8 mouse cellular contexts compared by ENCODE assay signal in genomic region chr9:109098969-109099368, GRCm38 (mm10). TPM values are rescaled to one million over a fixed set of nuclear protein-coding genes. Genes with fewer than 3 reads are reported as not detected.
A peak's percentile ranks its signal among the peaks of the same experiment; 100 is the strongest.
DNase-seq lines count a peak whose midpoint lies in the region; ATAC-seq and TF ChIP-seq lines count a peak whose summit lies in the region.

No protein-coding gene starts in this region.

- no peak overlapping the region for H3K4me3 ChIP-seq in stomach, postnatal 0 days (ENCODE audit: low read depth, low read length)

- intact Hi-C loops in heart, postnatal 14 days (cut with DNase I) = no loop called here

- no peak for TF ChIP-seq POLR2A in brain, embryonic 14.5 days (IDR thresholded peaks at IDR 0.05; ENCODE audit: borderline replicate concordance, extremely low read depth, insufficient read depth, insufficient read length, poor library complexity, severe bottlenecking)

- no peak for TF ChIP-seq CTCF in brain, embryonic 14.5 days (IDR thresholded peaks at IDR 0.05; ENCODE audit: borderline replicate concordance, extremely low read depth, insufficient read depth, insufficient read length)
- no peak for TF ChIP-seq CTCF in stomach, postnatal 0 days (IDR thresholded peaks at IDR 0.05; ENCODE audit: low read depth)

- no peak for TF ChIP-seq EP300 in stomach, postnatal 0 days (optimal IDR thresholded peaks at IDR 0.05)

- no peaks in the 10 kb centered on the region for H3K36me3 ChIP-seq in stomach, postnatal 0 days (ENCODE audit: control insufficient read depth, insufficient read depth, low read length)

- H3K4me1 ChIP-seq in stomach, postnatal 0 days (replicated peaks; ENCODE audit: control insufficient read depth, insufficient read depth) = peaks cover 20% of the 10 kb centered on the region

- ATAC-seq in stomach, postnatal 0 days (ENCODE audit: low FRiP score, low TSS enrichment) = no peak

- no peaks in the 10 kb centered on the region for H3K27me3 ChIP-seq in stomach, postnatal 0 days (ENCODE audit: control insufficient read depth, insufficient read depth, low read length)

- H3K4me2 ChIP-seq in stomach, postnatal 0 days (replicated peaks; ENCODE audit: low read depth) = 0 out of 2 replicates have a peak overlapping the region, but pooled peaks have one; percentile 2

- 0 out of 2 replicates have a peak overlapping the region, but pooled peaks have one; percentile 35 for H3K27ac ChIP-seq in stomach, postnatal 0 days (replicated peaks)

- peak; percentile 42 for DNase-seq in NIH3T3 (ENCODE audit: low read depth)
- peak; percentile 76 for DNase-seq in brain, embryonic 14.5 days (ENCODE audit: low read depth)
- peak; percentile 70 to 79 for DNase-seq in heart, postnatal 14 days
- peak; percentile 36 to 54 for DNase-seq in layer of hippocampus, adult 18-20 months (ENCODE audit: low spot score in 2 of 2)
- DNase-seq in lung, postnatal 14 days = peak; percentile 80
- peak; percentile 71 for DNase-seq in stomach, postnatal 0 days (ENCODE audit: low spot score)
- no peak for DNase-seq in spleen, postnatal 10 days (ENCODE audit: low spot score in 2 of 2)
- no peak for DNase-seq in cerebellum, adult 8-10 months

- 14% methylated on average over 6 of the region's 6 CpGs for WGBS in stomach, postnatal 0 days

- H3K9me3 ChIP-seq in stomach, postnatal 0 days (ENCODE audit: control insufficient read depth, low read length) = no peaks in the 10 kb centered on the region

- H3K9ac ChIP-seq in stomach, postnatal 0 days (ENCODE audit: low read length) = no peak overlapping the region; the same call in 1 of the 2 replicates

RNA-seq across cellular contexts. Expression of gene Plxnb1, which starts 3.8 kb away (rescaled TPM):
- 67.5 and 82.1 TPM in 2 replicates for polyA plus RNA-seq in brain, embryonic 14.5 days (2012; rRNA removed)
- 10 to 100 TPM; 16.3 to 20.0 TPM for total RNA-seq in heart, postnatal 14 days (2021)
- 10 to 100 TPM; 70.4 to 76.5 TPM for total RNA-seq in layer of hippocampus, adult 18-20 months (2021)
- polyA plus RNA-seq in stomach, postnatal 0 days (2015; fragmentation: Nextera tagmentation; extraction: Ambion mirVana) = 3.0 and 3.7 TPM in 2 replicates

RNA-seq across cellular contexts. Expression of gene Tma7, which starts 16.6 kb away (rescaled TPM):
- 161 and 195 TPM in 2 replicates for polyA plus RNA-seq in brain, embryonic 14.5 days (2012; rRNA removed)
- 100 to 1,000 TPM; 220 to 279 TPM for total RNA-seq in heart, postnatal 14 days (2021)
- total RNA-seq in layer of hippocampus, adult 18-20 months (2021) = 100 to 1,000 TPM; 286 to 308 TPM
- 416 and 424 TPM in 2 replicates for polyA plus RNA-seq in stomach, postnatal 0 days (2015; fragmentation: Nextera tagmentation; extraction: Ambion mirVana)

RNA-seq across cellular contexts. Expression of gene Ccdc51, which starts 16.7 kb away (rescaled TPM):
- 9.7 and 12.5 TPM in 2 replicates for polyA plus RNA-seq in brain, embryonic 14.5 days (2012; rRNA removed)
- 10 to 100 TPM; 10.4 to 11.1 TPM for total RNA-seq in heart, postnatal 14 days (2021)
- 1 to 10 TPM; 8.7 to 9.3 TPM for total RNA-seq in layer of hippocampus, adult 18-20 months (2021)
- 8.9 and 9.9 TPM in 2 replicates for polyA plus RNA-seq in stomach, postnatal 0 days (2015; fragmentation: Nextera tagmentation; extraction: Ambion mirVana)

RNA-seq across cellular contexts. Expression of gene Atrip, which starts 25.0 kb away (rescaled TPM):
- 41.6 and 43.6 TPM in 2 replicates for polyA plus RNA-seq in brain, embryonic 14.5 days (2012; rRNA removed)
- 10 to 100 TPM in 1 of 2 experiments, 1 to 10 TPM in 1; 8.4 to 10.3 TPM for total RNA-seq in heart, postnatal 14 days (2021)
- 10 to 100 TPM; 23.7 to 28.0 TPM for total RNA-seq in layer of hippocampus, adult 18-20 months (2021)
- polyA plus RNA-seq in stomach, postnatal 0 days (2015; fragmentation: Nextera tagmentation; extraction: Ambion mirVana) = 10.8 and 11.3 TPM in 2 replicates

RNA-seq across cellular contexts. Expression of gene Trex1, which starts 39.4 kb away (rescaled TPM):
- 48.3 and 61.0 TPM in 2 replicates for polyA plus RNA-seq in brain, embryonic 14.5 days (2012; rRNA removed)
- 10 to 100 TPM; 10.4 to 10.6 TPM for total RNA-seq in heart, postnatal 14 days (2021)
- total RNA-seq in layer of hippocampus, adult 18-20 months (2021) = 10 to 100 TPM; 14.6 to 16.6 TPM
- polyA plus RNA-seq in stomach, postnatal 0 days (2015; fragmentation: Nextera tagmentation; extraction: Ambion mirVana) = 13.3 and 15.8 TPM in 2 replicates

Comparison
In these comparisons a context has a peak if more than half of its experiments do, and no peak if none do; other contexts are left out.
1. DNase-seq: peak in NIH3T3 (single experiment), brain, embryonic 14.5 days (single experiment), heart, postnatal 14 days (2 of 2), layer of hippocampus, adult 18-20 months (2 of 2), lung, postnatal 14 days (single experiment) and stomach, postnatal 0 days (single experiment); none in spleen, postnatal 10 days (0 of 2) and cerebellum, adult 8-10 months (single experiment).